Mouse (Mus musculus) bone marrow, adult 2 months (tissue): ENCODE data around the gene Rhoh.

Source experiments
- CTCF ChIP-seq: fragments of 200-500 bp; IDR thresholded peaks from 2 replicates; pipeline ENCODE4 v1.5.1; 2011; ENCODE audit warnings: low read length, control low read depth; ENCODE audit not compliant: control insufficient read depth, insufficient read depth
- POLR2A ChIP-seq: fragments of 200-500 bp; IDR thresholded peaks from 2 replicates; pipeline ENCODE4 v1.6.1; 2011; ENCODE audit warnings: low read depth, mild to moderate bottlenecking, control low read depth, low read length, borderline replicate concordance; ENCODE audit not compliant: control insufficient read depth

GRCm38 (mm10) chr5:65855571-65855970 lies 5.4 kb upstream of the Rhoh start:
- TF ChIP-seq POLR2A, result no peak
- TF ChIP-seq CTCF, result no peak
